Mouse (Mus musculus) ES-Bruce4 (cell line): Measurements from ENCODE around the gene Pdzd2.

ENCODE experiments used
- CTCF ChIP-seq: IDR thresholded peaks from one replicate; pipeline ENCODE4 v1.8.1; 2011; ENCODE audit warnings: low read depth, low read length
- EP300 ChIP-seq: IDR thresholded peaks from 2 replicates; pipeline ENCODE4 v1.6.1; 2011; ENCODE audit warnings: low read depth, low read length; ENCODE audit not compliant: insufficient read depth
- POLR2A ChIP-seq: IDR thresholded peaks from one replicate; pipeline ENCODE4 v1.8.1; 2011; ENCODE audit warnings: low read length; ENCODE audit not compliant: insufficient read depth

- TF ChIP-seq CTCF (no peak), POLR2A (no peak), EP300 (no peak)
Observed at GRCm38 (mm10) chr15:12734221-12734620, 5.5 kb downstream of the Pdzd2 start.
